Mouse (Mus musculus) gastrocnemius, adult 8-10 months (tissue): ENCODE results near the gene Neurog2. TPM values are rescaled to one million over a fixed set of nuclear protein-coding genes. Genes with fewer than 3 reads are reported as not detected.

Experiments
- DNase-seq, 2 experiments: peaks; one replicate each; pipeline ENCODE4 v3.0.0; 2022; ENCODE audit warnings: low spot score in 2 of 2
- total RNA-seq, 4 experiments: library from RNA; stranded (reverse); gene quantifications; 2 replicates each; pipeline ENCODE4 v1.2.4; 2022

Gene Neurog2
- not detected for total RNA-seq

- no peak for DNase-seq
Measured at GRCm38 (mm10) chr3:127633080-127634032, at the start of gene Neurog2. Neurog2 (plus strand) TSS chr3:127633135.

- DNase-seq, result no peak
Measured at GRCm38 (mm10) chr3:127597136-127597535, 35.8 kb upstream of the Neurog2 start.

- no peak for DNase-seq
Measured at GRCm38 (mm10) chr3:127608109-127608508, 24.8 kb upstream of the Neurog2 start.

GRCm38 (mm10) chr3:127625296-127625695, 7.6 kb upstream of the Neurog2 start:
- no peak for DNase-seq

- no peak for DNase-seq
Measured at GRCm38 (mm10) chr3:127625701-127626399, 7.1 kb upstream of the Neurog2 start.

- no peak for DNase-seq
Measured at GRCm38 (mm10) chr3:127626524-127626923, 6.4 kb upstream of the Neurog2 start.

GRCm38 (mm10) chr3:127627151-127627955, 5.6 kb upstream of the Neurog2 start:
- no peak for DNase-seq

GRCm38 (mm10) chr3:127627956-127628310, 5.0 kb upstream of the Neurog2 start:
- no peak for DNase-seq

GRCm38 (mm10) chr3:127628311-127629184, 4.4 kb upstream of the Neurog2 start:
- DNase-seq, result no peak

- DNase-seq, result no peak
Measured at GRCm38 (mm10) chr3:127630190-127630589, 2.7 kb upstream of the Neurog2 start.

- no peak for DNase-seq
Measured at GRCm38 (mm10) chr3:127630735-127631372, 2.1 kb upstream of the Neurog2 start.

- DNase-seq, result no peak
Measured at GRCm38 (mm10) chr3:127631582-127631981, 1.4 kb upstream of the Neurog2 start.

- DNase-seq, result no peak
Measured at GRCm38 (mm10) chr3:127632531-127632930, 404 bp upstream of the Neurog2 start.

- DNase-seq, result peak; percentile 24 to 58
Measured at GRCm38 (mm10) chr3:127634101-127634983, 1.4 kb downstream of the Neurog2 start.

GRCm38 (mm10) chr3:127634984-127635349, 2.0 kb downstream of the Neurog2 start:
- no peak for DNase-seq

- no peak for DNase-seq
Measured at GRCm38 (mm10) chr3:127639875-127640761, 7.2 kb downstream of the Neurog2 start.

GRCm38 (mm10) chr3:127640762-127641700, 8.1 kb downstream of the Neurog2 start:
- no peak for DNase-seq
